Mouse (Mus musculus) natural killer cell, adult 2 months (primary cell): ENCODE data around the gene Gm3676.
"Not testable (repeated sequence)": the region's sequence is repeated elsewhere in the genome, so short reads cannot be mapped to it uniquely, and the experiment has no call there.

ENCODE experiments used
- DNase-seq, 2 experiments: peaks; one replicate each; pipeline ENCODE4 v3.0.0; 2022; ENCODE audit warnings: low spot score in 2 of 2

The Gm3676 gene

DNA sequence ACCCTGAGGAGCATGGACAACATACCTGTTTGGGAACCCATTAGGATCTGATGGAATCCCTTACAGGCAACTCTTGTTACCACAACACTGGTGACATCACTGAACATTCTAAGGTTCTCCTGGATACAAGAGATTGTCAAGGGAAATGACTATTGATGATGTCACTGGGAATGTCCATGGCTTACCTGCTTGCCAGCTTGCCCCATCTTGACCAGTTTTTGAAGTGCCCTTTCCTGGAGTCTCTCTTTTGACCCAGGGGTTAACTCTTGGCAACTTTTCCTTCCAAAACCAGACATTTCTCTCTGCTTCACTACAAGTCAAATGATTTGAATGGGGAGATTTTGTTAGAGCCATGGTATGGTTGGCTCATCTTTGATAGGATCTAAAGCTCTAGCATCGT lies at the start of gene Gm3676:
Gene Gm3676 (minus strand): TSS at position 101 of the 400 bp plus-strand sequence.
- not testable (repeated sequence) for DNase-seq

- not testable (repeated sequence) for DNase-seq
Measured at GRCm38 (mm10) chr14:41648176-41648575, 1.9 kb upstream of the Gm3676 start.

GRCm38 (mm10) chr14:41630144-41630543 lies 16.1 kb downstream of the Gm3676 start:
- DNase-seq = not testable (repeated sequence)

DNA sequence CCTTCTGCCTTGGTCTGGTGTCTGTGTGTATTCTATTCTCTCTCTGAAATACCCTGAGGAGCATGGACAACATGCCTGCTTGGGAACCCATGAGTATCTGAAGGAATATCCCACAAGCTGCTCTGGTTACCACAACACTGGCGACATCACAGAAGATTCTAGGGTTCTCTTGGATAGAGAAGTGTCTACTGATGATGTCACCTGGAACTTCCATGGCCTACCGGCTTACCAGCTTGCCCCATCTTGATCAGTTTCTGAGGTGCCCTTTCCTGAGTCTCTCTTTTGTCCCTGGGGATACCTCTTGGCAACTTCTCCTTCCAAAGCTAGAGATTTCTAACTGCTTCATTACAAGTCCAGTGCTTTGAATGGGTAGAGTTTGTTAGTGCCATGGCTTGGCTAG lies 21.8 kb downstream of the Gm3676 start, which contains the start of gene Gm3072:
Gene Gm3072 (minus strand): TSS at position 101 of the 400 bp plus-strand sequence.
- DNase-seq = not testable (repeated sequence)

GRCm38 (mm10) chr14:41622535-41622934 lies 23.8 kb downstream of the Gm3676 start:
- not testable (repeated sequence) for DNase-seq

DNA sequence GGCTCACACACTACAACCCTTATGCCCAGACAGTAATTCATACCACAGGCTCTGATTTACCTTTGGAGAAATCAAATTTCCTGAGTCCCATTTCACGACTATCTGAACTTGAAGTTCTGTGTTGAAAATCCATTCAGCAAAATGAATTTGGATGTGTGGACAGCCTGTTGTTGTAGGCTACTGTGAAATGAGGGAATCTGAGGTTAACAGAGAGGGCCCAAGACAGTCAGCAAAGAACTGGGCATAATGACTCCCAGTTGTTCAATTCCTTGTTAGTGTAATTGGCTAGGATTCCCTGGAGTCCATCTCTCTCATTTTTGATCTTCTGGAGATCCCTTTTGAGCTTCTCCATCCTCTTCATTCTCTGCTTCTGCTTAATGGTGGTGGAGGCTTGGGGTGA lies 35.6 kb downstream of the Gm3676 start:
- not testable (repeated sequence) for DNase-seq

- DNase-seq = not testable (repeated sequence)
Measured at GRCm38 (mm10) chr14:41600935-41601334, 45.4 kb downstream of the Gm3676 start.
